Mouse (Mus musculus) monocyte, adult 59 days (primary cell): ENCODE results near the gene Pon2. TPM values are rescaled to one million over a fixed set of nuclear protein-coding genes. Genes with fewer than 3 reads are reported as not detected.

Experiments
- total RNA-seq, 2 experiments: library from RNA; stranded (reverse); gene quantifications; one replicate each; pipeline ENCODE4 v1.2.4; 2023

Gene Pon2
- total RNA-seq, result 10 to 100 TPM; 44.3 to 48.0 TPM

DNA sequence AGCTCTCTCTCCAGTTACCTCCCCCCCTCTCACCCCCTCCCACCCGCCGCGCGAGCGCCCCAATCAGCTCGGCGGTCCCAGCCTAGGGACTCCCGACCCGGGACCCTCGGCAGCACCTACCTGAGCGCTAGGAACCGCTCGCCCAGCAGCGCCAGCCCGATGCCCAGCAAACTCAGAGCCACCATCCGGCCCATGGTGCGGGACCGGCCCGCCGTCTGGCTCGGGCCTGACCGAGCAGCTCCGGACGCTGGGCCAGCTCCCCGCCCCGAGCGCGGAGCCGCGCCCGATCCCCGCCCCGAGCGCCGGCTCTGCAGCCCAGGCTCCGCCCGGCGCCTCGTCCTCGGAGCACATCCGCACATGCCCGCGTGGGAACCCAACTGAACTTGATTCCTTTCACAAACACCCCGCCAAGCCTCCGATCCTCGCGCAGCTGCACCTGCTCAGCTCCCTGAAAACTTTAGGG is at the start of gene Pon2:
Pon2 (minus strand) TSS at position 364 of the 463 bp plus-strand sequence.

GRCm38 (mm10) chr6:5255722-5256451 is 42.4 kb downstream of the Pon2 start, which contains the start of gene Pon3:
Pon3 (minus strand) TSS chr6:5256286.

Other genes starting within 250 kb of the Pon2 start
- not detected for gene Pon1, start 104.5 kb downstream of the Pon2 start, total RNA-seq
- gene Pon3, start 42.2 kb downstream of the Pon2 start, total RNA-seq, result 10 to 100 TPM in 1 of 2 experiments, 1 to 10 TPM in 1; 9.1 to 11.1 TPM
- gene Asb4, start 84.9 kb upstream of the Pon2 start, total RNA-seq, result under 1 TPM; 0.61 to 0.63 TPM
- gene Pdk4, start 197.9 kb upstream of the Pon2 start, total RNA-seq, result 10 to 100 TPM in 1 of 2 experiments, 1 to 10 TPM in 1; 7.5 to 11.3 TPM